Mouse (Mus musculus) bone marrow macrophage, adult 2 months (primary cell): ENCODE data around the gene Hbq1a.

Experiments used
- CTCF ChIP-seq: IDR thresholded peaks from 2 replicates; pipeline ENCODE4 v1.5.1; 2012; ENCODE audit warnings: low read depth, mild to moderate bottlenecking, low read length, moderate library complexity
- POLR2A ChIP-seq: IDR thresholded peaks from 2 replicates; pipeline ENCODE4 v1.6.1; 2012; ENCODE audit warnings: mild to moderate bottlenecking, low read depth, low read length, borderline replicate concordance

DNA sequence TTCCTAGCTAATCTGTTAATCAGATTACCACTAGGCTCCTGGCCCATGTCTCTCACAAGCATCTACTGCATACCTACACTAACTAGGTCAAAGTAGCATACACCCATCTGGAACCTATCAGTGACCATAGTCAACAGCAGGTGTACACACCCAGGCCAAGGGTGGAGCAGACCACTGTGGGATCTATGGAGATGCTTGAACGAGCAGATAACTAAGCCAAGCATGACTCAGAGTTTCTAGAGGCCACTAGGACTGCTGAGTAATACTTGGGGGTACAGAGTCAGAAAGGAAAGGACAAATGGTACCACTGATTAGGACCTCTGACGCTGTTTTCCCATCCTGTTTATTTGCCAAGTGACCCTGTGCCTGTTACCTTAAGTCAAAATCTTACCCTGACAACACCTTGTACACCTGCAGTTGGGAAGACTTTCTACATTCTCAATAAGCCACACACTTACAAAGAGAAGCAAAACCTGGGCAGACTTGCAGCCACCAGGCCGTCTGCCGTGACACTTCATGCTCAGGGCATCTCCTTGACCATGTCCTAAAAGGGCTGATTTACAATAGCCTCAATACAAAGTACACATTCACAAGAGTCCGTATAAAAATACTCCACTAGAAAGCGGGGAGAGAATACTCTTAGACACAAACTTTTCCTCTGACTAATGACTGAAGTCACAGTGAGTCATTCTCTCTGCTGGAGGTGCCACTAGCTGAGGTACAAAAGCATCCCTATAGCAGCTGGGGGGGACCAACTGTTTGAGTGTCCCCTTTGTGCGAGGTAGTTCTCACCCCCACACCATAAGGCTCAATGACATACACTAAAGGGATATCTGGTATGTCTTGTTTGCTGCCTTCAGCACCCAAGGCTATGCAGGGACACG is 48.7 kb upstream of the Hbq1a start:
- TF ChIP-seq POLR2A = no peak
- TF ChIP-seq CTCF = no peak
